In the genomic region with DNA sequence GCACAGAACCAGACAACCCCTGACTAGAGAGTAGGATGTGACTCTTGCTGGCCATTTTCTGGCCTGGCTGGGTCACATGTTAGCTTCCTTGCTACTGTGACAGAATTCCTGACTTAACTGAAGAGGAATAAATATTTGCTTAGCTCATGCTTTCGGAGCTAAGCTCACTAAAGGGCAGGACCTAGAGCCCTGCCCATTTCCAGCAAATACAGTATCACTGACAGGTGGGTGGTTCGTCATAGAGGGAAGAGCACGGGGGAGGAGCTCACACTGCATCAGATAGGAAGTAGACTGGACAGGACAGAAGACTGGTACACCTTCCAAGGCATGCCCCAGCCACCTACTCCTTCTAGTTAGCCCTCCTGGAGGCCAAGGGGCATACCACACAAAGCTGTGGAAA, we compare ENCODE assay signal across 16 mouse cellular contexts. TPM values are rescaled to one million over a fixed set of nuclear protein-coding genes. Genes with fewer than 3 reads are reported as not detected.
DNase-seq lines count a peak whose midpoint lies in the region; ATAC-seq lines count a peak whose summit lies in the region.
"Had no signal": no experiment of that assay in that cellular context is flagged by ENCODE, and none has a peak within 500 bp of the region (broad histone marks: within the 10 kb centered on the region; RNA-seq: fewer than 3 reads in every experiment).

No protein-coding gene starts in this region.

- H3K9me3 ChIP-seq in embryonic facial prominence, embryonic 11.5 days (replicated peaks; ENCODE audit: control insufficient read depth, low read length): no peaks in the 10 kb centered on the region
- no peaks in the 10 kb centered on the region for H3K9me3 ChIP-seq in embryonic facial prominence, embryonic 10.5 days
- H3K9me3 ChIP-seq in midbrain, embryonic 13.5 days: no peaks in the 10 kb centered on the region
- no peaks in the 10 kb centered on the region for H3K9me3 ChIP-seq in midbrain, embryonic 14.5 days (ENCODE audit: control insufficient read depth, low read length)
- H3K9me3 ChIP-seq in lung, embryonic 16.5 days (ENCODE audit: control insufficient read depth, low read length): no peaks in the 10 kb centered on the region
- H3K9me3 ChIP-seq: embryonic facial prominence, embryonic 13.5 days; heart, embryonic 10.5 days had no signal

- no peaks in the 10 kb centered on the region for H3K4me1 ChIP-seq in embryonic facial prominence, embryonic 11.5 days (ENCODE audit: control insufficient read depth, insufficient read depth, low read length)
- peaks cover 23% of the 10 kb centered on the region for H3K4me1 ChIP-seq in embryonic facial prominence, embryonic 10.5 days
- H3K4me1 ChIP-seq in midbrain, embryonic 13.5 days (replicated peaks): peaks cover 4% of the 10 kb centered on the region; the same call in 1 of the 2 replicates
- H3K4me1 ChIP-seq in midbrain, embryonic 14.5 days (ENCODE audit: control insufficient read depth, insufficient read depth, low read length): no peaks in the 10 kb centered on the region
- peaks cover 15% of the 10 kb centered on the region for H3K4me1 ChIP-seq in lung, embryonic 16.5 days (replicated peaks; ENCODE audit: control insufficient read depth, insufficient read depth, low read length)

- no peak overlapping the region for H3K9ac ChIP-seq in embryonic facial prominence, embryonic 11.5 days (replicated peaks; ENCODE audit: low read length)
- H3K9ac ChIP-seq in midbrain, embryonic 13.5 days (replicated peaks): no peak overlapping the region
- no peak overlapping the region for H3K9ac ChIP-seq in midbrain, embryonic 14.5 days (replicated peaks; ENCODE audit: low read length)
- H3K9ac ChIP-seq in lung, embryonic 16.5 days (ENCODE audit: low read length): no peak overlapping the region
- H3K9ac ChIP-seq: embryonic facial prominence, embryonic 13.5 days had no signal

- no peak overlapping the region for H3K4me2 ChIP-seq in embryonic facial prominence, embryonic 11.5 days (ENCODE audit: low read depth, low read length)
- H3K4me2 ChIP-seq in midbrain, embryonic 13.5 days (replicated peaks): no peak overlapping the region
- H3K4me2 ChIP-seq in midbrain, embryonic 14.5 days (ENCODE audit: low read length): no peak overlapping the region
- H3K4me2 ChIP-seq in lung, embryonic 16.5 days (ENCODE audit: low read depth, low read length): no peak overlapping the region
- H3K4me2 ChIP-seq: embryonic facial prominence, embryonic 13.5 days had no signal

- no peak for DNase-seq in embryonic facial prominence, embryonic 11.5 days (ENCODE audit: low spot score)
- DNase-seq in embryonic facial prominence, embryonic 10.5 days (ENCODE audit: low spot score): no peak
- no peak for DNase-seq in midbrain, embryonic 14.5 days
- peak; percentile 22 for DNase-seq in yolk sac, embryonic 10.5 days (ENCODE audit: low spot score)
- DNase-seq in right cerebral cortex, postnatal 14 days: no peak
- no peak for DNase-seq in left cerebral cortex, adult 18-20 months (ENCODE audit: low spot score in 2 of 2)
- DNase-seq: cerebellum, adult 11 months; cerebellum, postnatal 36 days; kidney, adult 2 months had no signal

- H3K27me3 ChIP-seq in embryonic facial prominence, embryonic 11.5 days (ENCODE audit: control insufficient read depth, insufficient read depth, low read length): no peaks in the 10 kb centered on the region
- H3K27me3 ChIP-seq in embryonic facial prominence, embryonic 10.5 days (replicated peaks; ENCODE audit: low read depth, poor library complexity, severe bottlenecking): no peaks in the 10 kb centered on the region
- no peaks in the 10 kb centered on the region for H3K27me3 ChIP-seq in midbrain, embryonic 13.5 days
- H3K27me3 ChIP-seq in midbrain, embryonic 14.5 days (ENCODE audit: control insufficient read depth, insufficient read depth, low read length): no peaks in the 10 kb centered on the region
- H3K27me3 ChIP-seq in lung, embryonic 16.5 days (ENCODE audit: control insufficient read depth, insufficient read depth, low read depth, low read length): no peaks in the 10 kb centered on the region
- H3K27me3 ChIP-seq: CH12.LX; embryonic facial prominence, embryonic 13.5 days had no signal

- H3K27ac ChIP-seq in embryonic facial prominence, embryonic 11.5 days (replicated peaks; ENCODE audit: low read depth, low read length): no peak overlapping the region
- H3K27ac ChIP-seq in embryonic facial prominence, embryonic 10.5 days (replicated peaks): no peak overlapping the region
- H3K27ac ChIP-seq in midbrain, embryonic 13.5 days: no peak overlapping the region
- no peak overlapping the region for H3K27ac ChIP-seq in midbrain, embryonic 14.5 days (replicated peaks; ENCODE audit: low read depth, low read length)
- H3K27ac ChIP-seq in lung, embryonic 16.5 days (ENCODE audit: low read length): peak overlapping the region; percentile 71
- H3K27ac ChIP-seq: embryonic facial prominence, embryonic 13.5 days; heart, embryonic 10.5 days; macrophage had no signal

- H3K36me3 ChIP-seq in embryonic facial prominence, embryonic 11.5 days (replicated peaks; ENCODE audit: control insufficient read depth, insufficient read depth, low read depth, low read length): no peaks in the 10 kb centered on the region
- H3K36me3 ChIP-seq in embryonic facial prominence, embryonic 10.5 days (replicated peaks): peaks cover 26% of the 10 kb centered on the region
- peaks cover 31% of the 10 kb centered on the region for H3K36me3 ChIP-seq in midbrain, embryonic 13.5 days
- peaks cover 35% of the 10 kb centered on the region for H3K36me3 ChIP-seq in midbrain, embryonic 14.5 days (ENCODE audit: control insufficient read depth, insufficient read depth, low read length)
- peaks cover 5% of the 10 kb centered on the region; the same call in 1 of the 2 replicates for H3K36me3 ChIP-seq in lung, embryonic 16.5 days (ENCODE audit: control insufficient read depth, insufficient read depth, low read length)

- no peak overlapping the region for H3K4me3 ChIP-seq in embryonic facial prominence, embryonic 11.5 days (ENCODE audit: low read depth, low read length)
- H3K4me3 ChIP-seq in embryonic facial prominence, embryonic 10.5 days: no peak overlapping the region
- H3K4me3 ChIP-seq in midbrain, embryonic 13.5 days (replicated peaks): no peak overlapping the region
- H3K4me3 ChIP-seq in midbrain, embryonic 14.5 days (replicated peaks; ENCODE audit: low read depth, low read length): no peak overlapping the region
- H3K4me3 ChIP-seq in lung, embryonic 16.5 days (ENCODE audit: low read length): no peak overlapping the region
- H3K4me3 ChIP-seq: embryonic facial prominence, embryonic 13.5 days; heart, embryonic 10.5 days had no signal

- ATAC-seq in embryonic facial prominence, embryonic 11.5 days (replicated peaks; ENCODE audit: insufficient number of reproducible peaks, low FRiP score, low TSS enrichment, low read depth): 0 out of 2 replicates have a peak, but pooled peaks have one; percentile 40
- ATAC-seq in midbrain, embryonic 13.5 days: 0 out of 2 replicates have a peak, but pooled peaks have one; percentile 32
- no peak for ATAC-seq in midbrain, embryonic 14.5 days (ENCODE audit: low FRiP score, low TSS enrichment)
- peak; percentile 49 for ATAC-seq in lung, embryonic 16.5 days (ENCODE audit: low read depth)

- WGBS in embryonic facial prominence, embryonic 11.5 days: 64% methylated on average over 3 of the region's 3 CpGs
- 76% methylated on average over 3 of the region's 3 CpGs for WGBS in embryonic facial prominence, embryonic 10.5 days
- WGBS in midbrain, embryonic 13.5 days: 85% methylated on average over 3 of the region's 3 CpGs
- 80% methylated on average over 3 of the region's 3 CpGs for WGBS in midbrain, embryonic 14.5 days
- 39% methylated on average over 3 of the region's 3 CpGs for WGBS in lung, embryonic 16.5 days

RNA-seq across cellular contexts. Expression of a gene that starts 7.8 kb away (rescaled TPM):
- polyA plus RNA-seq in embryonic facial prominence, embryonic 11.5 days (2014; fragmentation: Nextera tagmentation; extraction: Ambion mirVana): 0.14 and 0.32 TPM in 2 replicates
- 0.10 TPM in 1 of 2 replicates, not detected in the other for polyA plus RNA-seq in embryonic facial prominence, embryonic 10.5 days (2016; fragmentation: Nextera tagmentation; extraction: Ambion mirVana)
- polyA plus RNA-seq in midbrain, embryonic 13.5 days (2015; fragmentation: Nextera tagmentation; extraction: Ambion mirVana): 0.18 and 0.31 TPM in 2 replicates
- 1.1 and 1.2 TPM in 2 replicates for polyA plus RNA-seq in midbrain, embryonic 14.5 days (2014; fragmentation: Nextera tagmentation; extraction: Ambion mirVana)
- 0.73 and 1.1 TPM in 2 replicates for polyA plus RNA-seq in lung, embryonic 16.5 days (2015; fragmentation: Nextera tagmentation; extraction: Ambion mirVana)
- 100 to 1,000 TPM; 157 to 173 TPM for total RNA-seq in left cerebral cortex, adult 18-20 months (2021)
- total RNA-seq: CH12.LX; monocyte, adult 5-6 weeks had no signal
- polyA plus RNA-seq: macrophage had no signal

RNA-seq across cellular contexts. Expression of a gene that starts 23.8 kb away (rescaled TPM):
- 65.3 and 77.9 TPM in 2 replicates for polyA plus RNA-seq in embryonic facial prominence, embryonic 11.5 days (2014; fragmentation: Nextera tagmentation; extraction: Ambion mirVana)
- 62.2 and 64.5 TPM in 2 replicates for polyA plus RNA-seq in embryonic facial prominence, embryonic 10.5 days (2016; fragmentation: Nextera tagmentation; extraction: Ambion mirVana)
- polyA plus RNA-seq in midbrain, embryonic 13.5 days (2015; fragmentation: Nextera tagmentation; extraction: Ambion mirVana): 270 and 275 TPM in 2 replicates
- 357 and 385 TPM in 2 replicates for polyA plus RNA-seq in midbrain, embryonic 14.5 days (2014; fragmentation: Nextera tagmentation; extraction: Ambion mirVana)
- 51.1 and 56.6 TPM in 2 replicates for polyA plus RNA-seq in lung, embryonic 16.5 days (2015; fragmentation: Nextera tagmentation; extraction: Ambion mirVana)
- total RNA-seq in left cerebral cortex, adult 18-20 months (2021): 10 to 100 TPM; 62.1 to 70.2 TPM
